Mouse (Mus musculus) neural tube, embryonic 14.5 days (tissue): ENCODE data around the gene Rfx7. TPM values are rescaled to one million over a fixed set of nuclear protein-coding genes. Genes with fewer than 3 reads are reported as not detected.
"Not testable (repeated sequence)": the region's sequence is repeated elsewhere in the genome, so short reads cannot be mapped to it uniquely, and the experiment has no call there.

Experiments used
- ATAC-seq: fragments of 200-750 bp; cut with Nextera tagmentation; 2 replicates; pipeline ENCODE4 v1.8.0; 2017; ENCODE audit warnings: low read depth, mild to moderate bottlenecking, moderate TSS enrichment, moderate library complexity
- H3K27ac ChIP-seq: fragments of 300-500 bp; sonication (generic); 2 replicates; pipeline ENCODE4 v1.5.1; 2014; ENCODE audit warnings: low read depth, mild to moderate bottlenecking, control low read depth, low read length, moderate library complexity, mixed read lengths
- H3K27me3 ChIP-seq: fragments of 300-500 bp; sonication (generic); 2 replicates; pipeline ENCODE4 v1.6.1; 2014; ENCODE audit warnings: low read length; ENCODE audit not compliant: control insufficient read depth, insufficient read depth
- H3K36me3 ChIP-seq: fragments of 300-500 bp; sonication (generic); 2 replicates; pipeline ENCODE4 v1.6.1; 2014; ENCODE audit warnings: low read length, mixed read lengths; ENCODE audit not compliant: control insufficient read depth, insufficient read depth
- H3K4me1 ChIP-seq: fragments of 300-500 bp; sonication (generic); 2 replicates; pipeline ENCODE4 v1.6.1; 2014; ENCODE audit warnings: low read length; ENCODE audit not compliant: control insufficient read depth, insufficient read depth
- H3K4me2 ChIP-seq: fragments of 300-500 bp; sonication (generic); 2 replicates; pipeline ENCODE4 v1.6.1; 2014; ENCODE audit warnings: mild to moderate bottlenecking, low read depth, low read length, control low read depth
- H3K4me3 ChIP-seq: fragments of 300-500 bp; sonication (generic); 2 replicates; pipeline ENCODE4 v1.5.1; 2014; ENCODE audit warnings: low read depth, low read length, control low read depth, mixed read lengths
- H3K9ac ChIP-seq: fragments of 300-500 bp; sonication (generic); replicated peaks from 2 replicates; pipeline ENCODE4 v1.6.1; 2014; ENCODE audit warnings: low read depth, mild to moderate bottlenecking, control low read depth, low read length, mixed read lengths
- H3K9me3 ChIP-seq: fragments of 300-500 bp; sonication (generic); 2 replicates; pipeline ENCODE4 v1.6.1; 2016; ENCODE audit warnings: low read length; ENCODE audit not compliant: control insufficient read depth
- WGBS: fragments of 180-500 bp; shearing (Covaris S2); extraction: QIAGEN DNeasy Blood & Tissue Kit; methylation state at CpG from one replicate; pipeline ENCODE4 v1.1.7; 2014; 5-methylcytosine and 5-hydroxymethylcytosine counted together
- polyA plus RNA-seq: library from polyadenylated mRNA; unstranded; fragments of >200 nt; fragmentation: Nextera tagmentation; extraction: Ambion mirVana; gene quantifications from 2 replicates; pipeline ENCODE4 v1.2.1, GENCODE M21; 2014

The Rfx7 gene
- polyA plus RNA-seq, 1 experiment from 2014 or later, result 29.9 TPM

DNA sequence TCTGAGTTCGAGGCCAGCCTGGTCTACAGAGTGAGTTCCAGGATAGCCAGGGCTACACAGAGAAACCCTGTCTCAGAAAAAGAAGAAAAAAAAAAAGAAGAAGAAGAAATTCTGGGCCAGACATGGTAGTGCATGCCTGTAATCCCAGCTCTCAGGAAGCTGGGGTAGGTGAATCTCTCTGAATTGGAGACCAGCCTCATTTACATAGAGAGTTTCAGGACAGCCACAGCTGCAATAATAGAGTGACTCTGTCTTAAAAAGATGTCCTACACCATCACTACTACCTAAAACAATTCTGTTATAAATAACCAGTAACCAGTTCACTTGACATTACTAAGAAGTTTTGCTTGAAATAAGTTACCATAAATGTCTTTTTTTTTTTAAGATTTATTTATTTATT, 58.8 kb downstream of the Rfx7 start:
- ATAC-seq, result no peak
- no peak overlapping the region for H3K4me3 ChIP-seq
- no peak overlapping the region for H3K27ac ChIP-seq
- no peak overlapping the region for H3K4me2 ChIP-seq
- no peaks in the 10 kb centered on the region for H3K4me1 ChIP-seq
- 100% methylated on average over 1 of the region's 1 CpGs for WGBS
- H3K9ac ChIP-seq, result no peak overlapping the region
- no peaks in the 10 kb centered on the region for H3K27me3 ChIP-seq
- no peaks in the 10 kb centered on the region for H3K36me3 ChIP-seq
- H3K9me3 ChIP-seq, result no peaks in the 10 kb centered on the region

DNA sequence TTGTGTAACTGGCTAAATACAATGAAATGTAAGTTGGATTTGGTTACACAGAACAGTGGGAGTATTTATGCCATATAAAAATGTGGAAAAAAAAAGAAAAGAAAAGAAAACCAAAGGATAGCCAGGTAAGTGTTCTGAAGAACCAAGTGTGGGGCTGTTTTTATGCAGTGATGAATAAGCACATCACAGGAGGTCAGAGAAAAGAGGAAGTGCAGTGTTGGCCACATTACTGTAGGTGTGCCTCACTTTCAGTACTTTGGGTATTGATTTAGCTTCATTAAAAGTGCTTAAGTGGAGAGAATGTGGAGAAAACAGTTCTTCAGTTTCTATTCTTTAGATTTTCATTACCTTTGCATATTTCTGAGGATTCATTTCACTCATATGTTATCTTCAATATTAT, 60.0 kb downstream of the Rfx7 start:
- Histone ChIP-seq H3K27me3 (no peaks in the 10 kb centered on the region), H3K4me2 (no peak overlapping the region), H3K27ac (no peak overlapping the region), H3K4me3 (no peak overlapping the region), H3K36me3 (no peaks in the 10 kb centered on the region), H3K4me1 (no peaks in the 10 kb centered on the region), H3K9ac (no peak overlapping the region), H3K9me3 (no peaks in the 10 kb centered on the region)
- ATAC-seq, result no peak

DNA sequence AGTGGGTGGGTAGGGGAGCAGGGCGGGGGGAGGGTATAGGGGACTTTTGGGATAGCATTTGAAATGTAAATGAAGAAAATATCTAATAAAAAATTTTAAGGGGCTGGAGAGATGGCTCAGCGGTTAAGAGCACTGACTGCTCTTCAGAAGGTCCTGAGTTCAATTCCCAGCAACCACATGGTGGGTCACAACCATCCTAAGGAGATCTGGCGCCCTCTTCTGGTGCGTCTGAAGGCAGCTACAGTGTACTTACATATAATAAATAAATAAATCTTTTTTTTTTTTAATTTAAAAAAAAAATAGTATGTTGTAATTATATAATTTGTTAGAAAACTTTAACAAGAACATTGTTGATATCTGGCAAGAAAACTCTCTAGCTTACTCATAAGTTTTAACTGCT, 62.6 kb downstream of the Rfx7 start:
- not testable (repeated sequence) for ATAC-seq, H3K27ac ChIP-seq, H3K27me3 ChIP-seq, H3K36me3 ChIP-seq, H3K4me1 ChIP-seq, H3K4me2 ChIP-seq, H3K9ac ChIP-seq, H3K9me3 ChIP-seq, H3K4me3 ChIP-seq
- 75% methylated on average over 4 of the region's 4 CpGs for WGBS

DNA sequence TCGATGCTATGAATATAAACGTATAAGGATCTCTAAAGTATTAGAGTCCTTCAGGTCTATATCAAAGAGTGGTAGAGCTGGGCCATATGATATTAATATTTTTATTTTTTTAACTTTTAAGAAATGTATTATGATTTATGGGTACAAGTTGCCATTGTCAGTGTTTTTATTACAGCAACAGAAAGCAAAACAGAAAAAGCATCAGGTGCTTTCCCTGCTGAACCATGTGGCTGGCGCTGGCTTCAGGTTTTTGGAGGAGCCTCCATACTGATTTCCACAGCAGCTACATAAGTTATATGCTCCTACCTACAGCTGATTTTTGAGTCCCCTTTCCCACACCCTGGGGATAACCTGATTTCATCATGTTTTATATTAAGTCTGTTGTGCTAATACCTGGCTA, 68.1 kb downstream of the Rfx7 start:
- Histone ChIP-seq H3K4me1 (no peaks in the 10 kb centered on the region), H3K36me3 (peaks cover 3% of the 10 kb centered on the region; the same call in 1 of the 2 replicates), H3K4me3 (no peak overlapping the region), H3K9ac (no peak overlapping the region), H3K27me3 (no peaks in the 10 kb centered on the region), H3K9me3 (no peaks in the 10 kb centered on the region), H3K27ac (no peak overlapping the region), H3K4me2 (no peak overlapping the region)
- WGBS, result 98% methylated on average over 3 of the region's 3 CpGs
- ATAC-seq, result no peak

DNA sequence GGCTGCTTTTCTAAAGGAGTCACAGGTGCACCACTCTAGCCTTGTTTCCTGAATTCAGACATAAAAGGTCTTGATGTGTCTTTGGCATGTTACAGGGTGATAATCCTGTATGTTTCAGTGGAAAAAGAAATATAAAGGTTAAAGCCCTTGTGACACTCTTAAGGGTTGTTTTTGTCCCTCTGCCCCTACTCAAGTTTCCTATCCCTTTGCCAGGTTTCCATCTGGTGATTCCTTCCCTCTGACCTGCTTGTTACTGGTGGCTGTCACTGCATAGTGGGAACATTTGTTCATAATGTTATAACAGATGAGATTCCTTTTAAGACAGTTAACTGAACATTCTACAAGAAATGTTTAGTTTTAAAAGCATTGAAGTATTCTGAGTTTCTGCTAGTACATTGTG, 77.7 kb downstream of the Rfx7 start:
- no peaks in the 10 kb centered on the region for H3K27me3 ChIP-seq
- H3K4me3 ChIP-seq, result no peak overlapping the region
- no peak overlapping the region for H3K27ac ChIP-seq
- H3K4me2 ChIP-seq, result no peak overlapping the region
- H3K9ac ChIP-seq, result no peak overlapping the region
- H3K9me3 ChIP-seq, result no peaks in the 10 kb centered on the region
- H3K36me3 ChIP-seq, result no peaks in the 10 kb centered on the region
- no peaks in the 10 kb centered on the region for H3K4me1 ChIP-seq
- ATAC-seq, result no peak

DNA sequence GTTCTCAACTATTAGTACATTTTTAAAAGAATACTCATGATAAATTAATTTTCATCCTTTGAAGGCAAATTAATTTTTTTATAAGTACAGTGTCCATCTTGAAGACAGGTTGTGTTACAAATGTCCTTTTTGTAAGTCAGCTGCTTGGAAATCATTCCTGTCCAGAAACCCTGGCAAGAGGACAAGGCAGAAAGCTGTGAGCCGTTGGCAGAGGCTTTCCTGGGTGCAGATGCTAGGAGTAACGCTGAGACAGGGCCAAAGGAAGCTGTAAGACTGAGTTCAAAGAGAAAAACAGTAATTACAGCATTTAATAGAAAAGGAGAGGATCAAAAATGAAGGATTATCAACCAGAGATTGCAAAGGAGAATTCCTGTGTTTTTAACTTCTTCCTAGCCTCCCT, 81.8 kb downstream of the Rfx7 start:
- H3K4me3 ChIP-seq, result no peak overlapping the region
- H3K9ac ChIP-seq, result no peak overlapping the region
- no peak for ATAC-seq
- no peaks in the 10 kb centered on the region for H3K9me3 ChIP-seq
- H3K27me3 ChIP-seq, result no peaks in the 10 kb centered on the region
- H3K27ac ChIP-seq, result no peak overlapping the region
- H3K4me1 ChIP-seq, result no peaks in the 10 kb centered on the region
- WGBS, result 71% methylated on average over 2 of the region's 2 CpGs
- H3K4me2 ChIP-seq, result no peak overlapping the region
- H3K36me3 ChIP-seq, result peaks cover 20% of the 10 kb centered on the region

DNA sequence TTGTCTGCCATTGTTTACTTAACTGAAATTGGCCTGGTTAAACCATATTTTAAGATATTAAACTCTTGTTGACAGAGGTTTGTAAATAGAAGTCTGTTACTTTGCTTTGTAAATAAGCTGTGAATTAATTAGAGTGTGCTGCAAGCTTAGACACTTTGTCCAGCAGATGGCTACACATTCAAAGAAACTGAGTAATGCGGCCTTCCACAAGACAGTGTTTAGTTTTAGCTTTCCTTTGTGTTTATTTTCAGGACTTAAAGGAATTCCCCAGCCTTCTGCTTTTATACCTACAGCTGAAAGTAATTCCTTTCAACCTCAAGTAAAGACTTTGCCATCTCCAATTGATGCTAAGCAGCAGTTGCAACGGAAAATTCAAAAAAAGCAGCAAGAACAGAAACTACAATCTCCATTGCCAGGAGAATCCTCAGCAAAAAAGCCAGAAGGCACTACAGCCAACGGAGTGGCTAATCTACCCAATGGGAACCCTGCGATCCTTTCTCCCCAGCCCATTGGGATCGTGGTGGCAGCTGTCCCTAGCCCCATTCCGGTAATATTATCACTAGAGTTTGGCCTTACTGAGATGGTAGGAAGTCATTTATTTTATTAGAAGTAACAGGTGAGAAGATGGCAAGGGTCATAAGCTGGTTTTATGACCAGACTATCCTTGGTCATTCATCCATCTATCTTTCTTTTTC, 82.9 kb downstream of the Rfx7 start:
- H3K4me3 ChIP-seq, result no peak overlapping the region
- H3K36me3 ChIP-seq, result peaks cover 27% of the 10 kb centered on the region
- no peak overlapping the region for H3K4me2 ChIP-seq
- H3K27me3 ChIP-seq, result no peaks in the 10 kb centered on the region
- 65% methylated on average over 6 of the region's 6 CpGs for WGBS
- H3K27ac ChIP-seq, result no peak overlapping the region; the same call in 1 of the 2 replicates
- no peaks in the 10 kb centered on the region for H3K4me1 ChIP-seq
- H3K9ac ChIP-seq, result no peak overlapping the region
- no peaks in the 10 kb centered on the region for H3K9me3 ChIP-seq
- ATAC-seq, result no peak

DNA sequence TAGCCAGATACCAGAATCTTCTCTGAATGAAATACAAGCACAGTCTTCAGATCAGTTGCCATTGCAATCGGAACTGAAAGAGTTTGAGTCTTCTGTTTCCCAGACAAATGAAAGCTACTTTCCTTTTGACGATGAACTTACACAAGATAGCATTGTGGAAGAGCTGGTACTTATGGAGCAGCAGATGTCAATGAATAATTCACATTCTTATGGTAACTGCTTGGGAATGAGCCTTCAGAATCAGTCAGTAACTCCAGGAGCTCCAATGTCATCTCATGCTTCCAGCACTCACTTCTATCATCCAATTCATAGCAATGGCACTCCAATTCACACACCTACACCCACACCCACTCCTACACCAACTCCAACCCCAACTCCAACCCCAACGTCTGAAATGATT, 86.0 kb downstream of the Rfx7 start:
- no peak overlapping the region for H3K9ac ChIP-seq
- H3K4me3 ChIP-seq, result no peak overlapping the region
- H3K4me2 ChIP-seq, result no peak overlapping the region
- H3K4me1 ChIP-seq, result no peaks in the 10 kb centered on the region
- ATAC-seq, result no peak
- no peak overlapping the region for H3K27ac ChIP-seq
- no peaks in the 10 kb centered on the region for H3K27me3 ChIP-seq
- H3K36me3 ChIP-seq, result peaks cover 27% of the 10 kb centered on the region
- 86% methylated on average over 3 of the region's 3 CpGs for WGBS
- H3K9me3 ChIP-seq, result no peaks in the 10 kb centered on the region

DNA sequence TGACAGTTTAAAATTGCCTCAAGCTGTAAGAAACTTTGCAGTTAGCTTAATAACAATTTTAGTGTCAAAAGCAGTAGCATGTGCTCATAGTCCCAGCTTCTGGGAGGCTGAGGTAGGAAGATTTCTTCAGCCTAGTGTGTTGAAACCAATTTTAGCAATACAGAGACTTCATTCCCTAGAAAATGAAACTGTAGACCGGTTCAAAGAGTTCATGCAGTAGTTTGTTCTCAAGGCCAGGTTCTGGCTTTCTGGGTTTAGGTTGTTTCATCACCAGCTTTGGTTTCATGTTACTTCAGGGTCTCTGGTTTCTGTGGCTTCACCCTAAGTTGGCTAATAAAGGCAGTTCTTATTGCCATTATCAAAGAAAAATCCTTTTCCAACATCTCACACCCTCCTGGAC, 91.6 kb downstream of the Rfx7 start:
- no peaks in the 10 kb centered on the region for H3K9me3 ChIP-seq
- H3K9ac ChIP-seq, result no peak overlapping the region
- peaks cover 9% of the 10 kb centered on the region for H3K36me3 ChIP-seq
- no peaks in the 10 kb centered on the region for H3K27me3 ChIP-seq
- WGBS, result 90% methylated on average over 1 of the region's 1 CpGs
- no peak overlapping the region for H3K27ac ChIP-seq
- H3K4me3 ChIP-seq, result no peak overlapping the region
- H3K4me1 ChIP-seq, result no peaks in the 10 kb centered on the region
- no peak for ATAC-seq
- H3K4me2 ChIP-seq, result no peak overlapping the region
